Mouse (Mus musculus) mouse trophoblast stem cell (cell line): ENCODE data around the gene Syncrip.
"Not testable (repeated sequence)": the region's sequence is repeated elsewhere in the genome, so short reads cannot be mapped to it uniquely, and the experiment has no call there.

Experiments
- in situ Hi-C, 2 experiments: fragments of 300-500 bp; cut with MseI, MboI; formaldehyde crosslinking; loops; 2 replicates in 1 of 2; 3 replicates in 1 of 2; pipeline ENCODE4 v1.15.1; 2025

Syncrip gene

GRCm38 (mm10) chr9:88482829-88483396 lies 539 bp upstream of the Syncrip start:
- in situ Hi-C loops = no loop called here

GRCm38 (mm10) chr9:88481791-88482160 lies 598 bp downstream of the Syncrip start:
- in situ Hi-C loops = no loop called here

GRCm38 (mm10) chr9:88481061-88481790 lies 1.1 kb downstream of the Syncrip start:
- in situ Hi-C loops = no loop called here

- in situ Hi-C loops = no loop called here
Measured at GRCm38 (mm10) chr9:88480120-88480519, 2.3 kb downstream of the Syncrip start.

- in situ Hi-C loops = no loop called here
Measured at GRCm38 (mm10) chr9:88476138-88476537, 6.2 kb downstream of the Syncrip start.

GRCm38 (mm10) chr9:88461017-88461416 lies 21.4 kb downstream of the Syncrip start:
- in situ Hi-C loops = not testable (repeated sequence)

- in situ Hi-C loops = no loop called here
Measured at GRCm38 (mm10) chr9:88439991-88440390, 42.4 kb downstream of the Syncrip start.

- in situ Hi-C loops = no loop called here
Measured at GRCm38 (mm10) chr9:88439238-88439600, 43.2 kb downstream of the Syncrip start.

GRCm38 (mm10) chr9:88438555-88439237 lies 43.7 kb downstream of the Syncrip start, which contains the start of gene Snx14:
TSS of gene Snx14 (minus strand) at chr9:88438958.
- in situ Hi-C loops = no loop called here

GRCm38 (mm10) chr9:88438237-88438554 lies 44.2 kb downstream of the Syncrip start:
- in situ Hi-C loops = no loop called here

- in situ Hi-C loops = no loop called here
Measured at GRCm38 (mm10) chr9:88437342-88438236, 44.8 kb downstream of the Syncrip start.

- in situ Hi-C loops = no loop called here
Measured at GRCm38 (mm10) chr9:88424356-88424755, 58.0 kb downstream of the Syncrip start.

GRCm38 (mm10) chr9:88422428-88422827 lies 59.9 kb downstream of the Syncrip start:
- in situ Hi-C loops = no loop called here

- in situ Hi-C loops = no loop called here
Measured at GRCm38 (mm10) chr9:88416752-88417151, 65.6 kb downstream of the Syncrip start.

GRCm38 (mm10) chr9:88409978-88410377 lies 72.4 kb downstream of the Syncrip start:
- in situ Hi-C loops = no loop called here

- in situ Hi-C loops = no loop called here
Measured at GRCm38 (mm10) chr9:88404515-88404914, 77.9 kb downstream of the Syncrip start.

GRCm38 (mm10) chr9:88404088-88404487 lies 78.3 kb downstream of the Syncrip start:
- in situ Hi-C loops = no loop called here

- in situ Hi-C loops = loop anchor here in 1 of 2 experiments (5.0 kb wide), 1 partner anchor 156 kb away; no protein-coding TSS in a partner anchor
Measured at GRCm38 (mm10) chr9:88398461-88398860, 83.9 kb downstream of the Syncrip start.
